Mouse (Mus musculus) erythroblast, embryonic 14.5 days (primary cell): Measurements from ENCODE around the gene Rundc1.

Experiments used
- GATA1 ChIP-seq: IDR thresholded peaks from 2 replicates; pipeline ENCODE4 v1.6.1; 2012; ENCODE audit warnings: low read length, inconsistent platforms, mixed read lengths
- TAL1 ChIP-seq: IDR thresholded peaks from 3 replicates; pipeline ENCODE4 v1.6.1; 2012; ENCODE audit warnings: low read length, inconsistent platforms, mixed read lengths

DNA sequence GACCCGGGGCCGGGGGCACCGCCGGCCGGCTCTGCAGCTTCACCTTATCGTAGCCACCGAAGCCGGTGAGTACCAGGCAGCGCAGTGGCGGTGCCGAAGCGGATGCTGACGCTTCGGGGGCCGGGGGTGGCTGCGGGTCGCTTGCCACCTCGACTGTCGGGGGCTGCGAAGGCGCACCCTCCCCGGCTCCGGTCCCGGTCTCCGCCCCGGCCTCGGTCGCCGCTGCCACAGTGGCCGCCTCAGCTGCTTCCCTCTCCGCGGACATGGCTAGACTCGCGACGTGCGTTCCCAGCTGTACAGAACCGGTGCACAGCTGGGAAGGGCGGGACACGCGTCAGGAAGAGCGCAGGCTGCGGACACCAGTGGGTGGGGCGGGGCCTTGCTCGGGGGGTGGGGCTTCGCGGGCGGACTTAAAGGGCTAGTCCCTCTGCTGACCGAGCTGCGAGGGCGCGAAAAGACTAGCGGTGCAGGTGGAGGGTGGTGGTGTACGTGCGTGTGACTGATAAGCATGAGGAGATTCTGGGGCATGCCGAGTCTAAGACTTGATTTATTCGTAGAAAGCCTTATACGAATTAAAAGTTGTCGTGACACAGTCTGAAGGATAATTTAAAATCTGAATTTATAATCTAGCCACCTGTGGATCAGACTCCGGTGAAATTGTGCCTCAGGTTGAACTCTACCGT lies 41.1 kb downstream of the Rundc1 start, which contains the start of gene Vat1:
- TF ChIP-seq GATA1 (no peak), TAL1 (no peak)
